Mouse (Mus musculus): Measurements from ENCODE around the gene Gm11027. TPM values are rescaled to one million over a fixed set of nuclear protein-coding genes. Genes with fewer than 3 reads are reported as not detected.
"Not testable (repeated sequence)": the region's sequence is repeated elsewhere in the genome, so short reads cannot be mapped to it uniquely, and the experiment has no call there.

Gene Gm11027
- not detected in 2 replicates for polyA plus RNA-seq (2015; fragmentation: Nextera tagmentation; extraction: Ambion mirVana)

DNA sequence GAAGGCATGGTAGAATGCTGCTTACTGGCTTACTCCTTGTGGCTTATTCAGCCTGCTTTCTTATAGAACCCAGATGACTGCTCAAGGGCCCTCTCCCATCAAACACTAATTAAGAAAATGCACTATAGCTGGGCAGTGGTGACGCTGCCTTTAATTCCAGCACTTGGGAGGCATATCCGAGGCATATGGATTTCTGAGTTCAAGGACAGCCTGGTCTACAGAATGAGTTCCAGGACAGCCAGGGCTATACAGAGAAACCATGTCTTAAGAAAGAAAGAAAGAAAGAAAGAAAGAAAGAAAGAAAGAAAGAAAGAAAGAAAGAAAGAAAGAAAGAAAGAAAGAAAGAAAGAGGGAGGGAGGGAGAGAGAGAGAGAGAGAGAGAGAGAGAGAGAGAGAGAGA, at the start of gene Gm11027:
Gene Gm11027, plus strand, starts transcription at position 301 of the 400 bp plus-strand sequence.
- 85% methylated on average over 2 of the region's 2 CpGs for WGBS
- H3K27me3 ChIP-seq; H3K36me3 ChIP-seq; H3K27ac ChIP-seq; H3K9ac ChIP-seq (replicated peaks); H3K4me1 ChIP-seq (replicated peaks); H3K9me3 ChIP-seq; H3K4me3 ChIP-seq (replicated peaks); H3K4me2 ChIP-seq (replicated peaks); ATAC-seq: not testable (repeated sequence)

DNA sequence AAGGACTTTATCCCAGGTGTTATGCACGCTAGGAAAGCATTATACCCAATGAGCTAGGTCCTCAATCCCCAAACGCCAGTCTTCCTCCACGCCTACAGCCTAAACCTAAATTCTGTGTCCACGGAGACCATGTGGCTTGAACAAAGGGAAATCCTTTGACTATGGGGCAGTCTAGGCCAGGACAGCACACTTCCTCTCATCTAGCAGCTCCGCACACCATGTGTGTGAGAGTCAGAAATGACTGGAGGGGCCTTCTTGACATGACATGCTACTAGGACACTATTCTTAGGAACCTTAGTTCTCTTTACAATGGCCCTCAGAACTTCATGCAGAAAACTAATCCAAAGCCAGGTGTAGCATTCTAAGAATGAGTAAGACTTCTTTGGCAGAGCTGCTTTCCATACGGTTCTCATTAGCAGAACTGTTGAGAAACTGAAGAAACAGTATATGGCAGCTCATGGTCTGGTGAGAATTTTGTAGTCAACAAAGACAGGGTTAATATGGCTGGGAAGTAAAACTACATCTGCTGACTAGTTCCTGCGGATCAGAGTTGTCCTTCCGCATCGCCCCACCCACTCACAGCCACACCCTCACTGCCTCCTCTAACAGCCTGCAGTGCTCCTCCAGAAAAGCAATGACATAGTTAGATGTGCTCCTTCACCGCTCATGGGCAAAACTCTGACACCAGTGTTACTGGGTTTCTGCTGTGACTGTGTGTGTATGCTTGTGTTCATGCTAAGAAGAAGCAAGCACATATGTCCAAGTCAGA, 48.7 kb upstream of the Gm11027 start:
- Histone ChIP-seq H3K4me2 (replicated peaks) (no peak overlapping the region), H3K9ac (replicated peaks) (no peak overlapping the region), H3K4me1 (replicated peaks) (no peaks in the 10 kb centered on the region), H3K27ac (no peak overlapping the region), H3K27me3 (no peaks in the 10 kb centered on the region), H3K4me3 (replicated peaks) (no peak overlapping the region), H3K36me3 (peaks cover 36% of the 10 kb centered on the region), H3K9me3 (no peaks in the 10 kb centered on the region)
- no peak for ATAC-seq
- 88% methylated on average over 10 of the region's 10 CpGs for WGBS

DNA sequence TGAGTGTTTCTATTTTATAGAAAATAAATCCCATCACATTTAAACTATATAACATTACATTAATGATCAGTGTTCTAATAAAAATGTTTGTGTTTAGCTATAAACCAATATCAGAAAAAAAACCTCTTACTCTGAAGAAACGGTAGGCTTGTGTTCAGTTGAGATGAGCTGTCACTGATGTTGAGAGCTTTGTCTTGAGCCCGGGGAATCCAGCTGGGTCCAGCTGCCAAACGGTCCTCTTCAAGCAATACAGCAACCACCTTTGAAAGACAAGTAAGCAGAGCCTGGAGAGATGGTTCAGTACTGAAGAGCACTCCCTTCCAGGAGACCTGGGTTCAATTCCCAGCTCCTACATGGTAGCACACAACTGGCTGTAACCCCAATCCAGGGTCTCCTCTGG, 45.7 kb upstream of the Gm11027 start:
- WGBS = 81% methylated on average over 3 of the region's 3 CpGs
- H3K4me1 ChIP-seq (replicated peaks) = no peaks in the 10 kb centered on the region
- H3K4me2 ChIP-seq (replicated peaks) = no peak overlapping the region
- no peak overlapping the region for H3K27ac ChIP-seq
- no peak for ATAC-seq
- H3K9ac ChIP-seq (replicated peaks) = no peak overlapping the region
- no peak overlapping the region for H3K4me3 ChIP-seq (replicated peaks)
- no peaks in the 10 kb centered on the region for H3K9me3 ChIP-seq
- no peaks in the 10 kb centered on the region for H3K27me3 ChIP-seq
- H3K36me3 ChIP-seq = peaks cover 27% of the 10 kb centered on the region

DNA sequence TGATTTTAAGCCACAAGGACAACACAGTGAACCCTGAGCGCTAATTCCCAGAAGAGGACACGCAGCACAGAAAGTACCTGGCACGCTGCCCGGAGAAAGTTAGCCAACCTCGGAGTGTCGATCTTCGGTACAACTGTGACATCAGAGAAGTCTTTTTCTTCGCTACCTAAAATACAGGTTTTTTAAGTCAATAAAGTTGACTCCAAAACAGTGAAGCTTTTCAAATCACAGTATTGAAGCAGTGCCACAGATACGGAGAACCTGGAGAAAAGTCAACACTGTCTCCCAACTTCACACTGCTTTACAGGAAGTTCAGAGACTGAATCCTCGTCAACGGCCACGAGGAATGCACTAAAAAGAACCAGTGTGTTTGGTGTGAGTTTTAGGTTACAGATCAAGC, 43.6 kb upstream of the Gm11027 start:
- no peak overlapping the region for H3K27ac ChIP-seq
- no peak overlapping the region for H3K9ac ChIP-seq (replicated peaks)
- H3K9me3 ChIP-seq = no peaks in the 10 kb centered on the region
- peaks cover 11% of the 10 kb centered on the region for H3K36me3 ChIP-seq
- H3K27me3 ChIP-seq = no peaks in the 10 kb centered on the region
- no peak for ATAC-seq
- H3K4me2 ChIP-seq (replicated peaks) = no peak overlapping the region
- no peak overlapping the region for H3K4me3 ChIP-seq (replicated peaks)
- no peaks in the 10 kb centered on the region for H3K4me1 ChIP-seq (replicated peaks)
- WGBS = 88% methylated on average over 12 of the region's 12 CpGs

DNA sequence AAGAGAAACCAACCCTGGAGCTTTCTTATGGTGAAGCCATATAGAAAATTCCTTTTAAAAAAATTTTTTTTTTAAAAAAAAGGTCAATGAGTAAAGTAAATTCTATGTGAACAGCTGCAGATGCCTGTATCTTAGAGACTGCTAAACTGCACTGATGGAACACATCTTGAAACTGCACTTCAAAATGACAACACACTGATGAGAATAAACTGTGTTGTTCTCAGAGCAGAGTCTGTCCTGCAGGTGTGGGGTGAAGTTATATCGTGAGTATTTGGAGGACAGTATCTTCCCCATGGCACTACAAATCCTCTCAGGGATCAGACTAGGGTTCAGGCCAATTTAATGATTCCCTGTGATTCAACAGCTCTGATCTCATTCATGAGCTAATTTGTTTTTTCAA, 43.1 kb upstream of the Gm11027 start:
- no peak overlapping the region for H3K4me3 ChIP-seq (replicated peaks)
- no peaks in the 10 kb centered on the region for H3K27me3 ChIP-seq
- peaks cover 11% of the 10 kb centered on the region for H3K36me3 ChIP-seq
- no peak overlapping the region for H3K27ac ChIP-seq
- WGBS = 80% methylated on average over 1 of the region's 1 CpGs
- no peak for ATAC-seq
- no peaks in the 10 kb centered on the region for H3K9me3 ChIP-seq
- H3K4me2 ChIP-seq (replicated peaks) = no peak overlapping the region
- H3K4me1 ChIP-seq (replicated peaks) = no peaks in the 10 kb centered on the region
- no peak overlapping the region for H3K9ac ChIP-seq (replicated peaks)

DNA sequence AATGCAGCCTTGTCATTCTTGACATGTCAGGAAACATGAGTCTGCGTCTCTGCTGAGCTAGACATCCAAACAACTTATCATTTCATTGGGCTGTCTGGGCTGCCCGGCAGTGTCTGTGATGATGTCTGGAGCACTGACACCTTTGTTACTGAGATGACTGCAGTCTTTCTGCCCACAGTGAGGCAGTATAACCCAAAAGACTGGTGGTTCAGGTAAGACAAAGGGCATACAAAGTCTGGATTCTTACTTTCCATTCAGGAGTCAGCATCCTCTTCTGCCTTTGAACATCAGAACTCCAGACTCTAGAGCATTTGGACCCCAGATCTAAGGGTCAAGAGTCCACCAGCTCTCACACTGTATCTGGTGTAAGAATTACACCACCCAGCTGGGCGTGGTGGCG, 39.8 kb upstream of the Gm11027 start:
- 80% methylated on average over 4 of the region's 4 CpGs for WGBS
- ATAC-seq = no peak
- Histone ChIP-seq H3K36me3 (peaks cover 2% of the 10 kb centered on the region; the same call in 1 of the 2 replicates), H3K9ac (replicated peaks) (no peak overlapping the region), H3K9me3 (no peaks in the 10 kb centered on the region), H3K27ac (no peak overlapping the region), H3K4me1 (replicated peaks) (no peaks in the 10 kb centered on the region), H3K4me3 (replicated peaks) (no peak overlapping the region), H3K4me2 (replicated peaks) (no peak overlapping the region), H3K27me3 (no peaks in the 10 kb centered on the region)

DNA sequence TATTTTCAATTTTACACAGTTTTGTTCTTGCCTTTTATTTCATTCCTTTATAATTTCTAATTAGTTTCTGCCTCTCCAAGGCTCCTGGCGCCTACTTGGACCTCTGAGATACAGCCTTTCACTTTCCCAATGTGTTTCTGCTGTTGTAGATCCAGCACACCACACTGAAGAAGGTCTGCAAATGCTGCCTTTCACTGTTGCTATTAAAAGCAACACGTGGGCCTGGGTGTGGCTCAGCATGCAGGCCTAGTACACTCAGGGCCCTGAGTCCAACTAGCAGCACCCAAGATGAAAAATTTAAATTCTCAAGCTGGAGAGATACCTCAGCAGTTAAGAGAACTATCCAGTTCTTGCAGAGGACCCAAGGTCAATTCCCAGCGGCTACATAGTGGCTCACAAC, 38.5 kb upstream of the Gm11027 start:
- Histone ChIP-seq H3K4me1 (replicated peaks) (no peaks in the 10 kb centered on the region), H3K4me3 (replicated peaks) (no peak overlapping the region), H3K4me2 (replicated peaks) (no peak overlapping the region), H3K9ac (replicated peaks) (no peak overlapping the region), H3K27ac (no peak overlapping the region), H3K9me3 (no peaks in the 10 kb centered on the region), H3K36me3 (peaks cover 14% of the 10 kb centered on the region; the same call in 1 of the 2 replicates), H3K27me3 (no peaks in the 10 kb centered on the region)
- no peak for ATAC-seq
- WGBS = 85% methylated on average over 3 of the region's 3 CpGs

DNA sequence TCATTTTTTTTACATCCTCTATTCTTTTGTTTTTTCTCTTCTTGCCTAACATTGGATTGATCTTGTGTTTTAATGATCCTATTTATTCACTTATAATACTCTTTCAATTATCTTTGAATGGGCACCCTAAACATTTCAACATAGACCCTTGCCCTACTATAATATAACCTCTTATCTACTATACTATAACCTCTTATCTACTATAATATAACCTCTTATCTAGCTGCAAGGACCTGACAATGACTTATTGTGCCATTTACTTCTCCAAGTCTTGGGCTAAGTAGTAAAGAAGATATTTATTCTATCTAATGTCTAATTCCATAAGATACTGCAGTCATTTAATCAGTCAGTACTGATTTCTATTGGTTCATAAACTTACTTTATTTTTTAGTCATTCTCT, 36.8 kb upstream of the Gm11027 start:
- H3K9me3 ChIP-seq = no peaks in the 10 kb centered on the region
- H3K36me3 ChIP-seq = peaks cover 18% of the 10 kb centered on the region; the same call in 1 of the 2 replicates
- no peak overlapping the region for H3K9ac ChIP-seq (replicated peaks)
- H3K4me2 ChIP-seq (replicated peaks) = no peak overlapping the region
- no peak overlapping the region for H3K27ac ChIP-seq
- no peak overlapping the region for H3K4me3 ChIP-seq (replicated peaks)
- no peak for ATAC-seq
- no peaks in the 10 kb centered on the region for H3K27me3 ChIP-seq
- H3K4me1 ChIP-seq (replicated peaks) = no peaks in the 10 kb centered on the region

DNA sequence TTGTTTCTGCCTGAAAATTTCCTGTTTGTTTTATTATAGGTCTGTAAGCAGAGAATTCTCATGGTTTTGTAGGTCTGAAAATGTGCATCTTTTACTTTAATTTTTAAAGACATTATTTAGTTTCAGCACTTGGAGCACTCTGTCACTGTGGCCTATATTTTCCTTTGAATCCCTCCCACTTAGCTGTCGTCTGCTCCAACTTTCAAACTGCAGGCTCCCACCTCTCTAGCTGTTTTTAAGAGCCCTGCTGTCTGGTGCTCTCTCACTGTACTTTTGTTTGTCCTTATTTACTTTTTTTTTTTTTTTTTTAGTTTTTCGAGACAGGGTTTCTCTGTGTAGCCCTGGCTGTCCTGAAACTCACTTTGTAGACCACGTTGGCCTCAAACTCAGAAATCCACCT, 36.4 kb upstream of the Gm11027 start:
- ATAC-seq = no peak
- Histone ChIP-seq H3K4me1 (replicated peaks) (no peaks in the 10 kb centered on the region), H3K9ac (replicated peaks) (no peak overlapping the region), H3K27me3 (no peaks in the 10 kb centered on the region), H3K9me3 (no peaks in the 10 kb centered on the region), H3K27ac (no peak overlapping the region), H3K36me3 (peaks cover 18% of the 10 kb centered on the region), H3K4me3 (replicated peaks) (no peak overlapping the region), H3K4me2 (replicated peaks) (no peak overlapping the region)
- WGBS = 89% methylated on average over 3 of the region's 3 CpGs

DNA sequence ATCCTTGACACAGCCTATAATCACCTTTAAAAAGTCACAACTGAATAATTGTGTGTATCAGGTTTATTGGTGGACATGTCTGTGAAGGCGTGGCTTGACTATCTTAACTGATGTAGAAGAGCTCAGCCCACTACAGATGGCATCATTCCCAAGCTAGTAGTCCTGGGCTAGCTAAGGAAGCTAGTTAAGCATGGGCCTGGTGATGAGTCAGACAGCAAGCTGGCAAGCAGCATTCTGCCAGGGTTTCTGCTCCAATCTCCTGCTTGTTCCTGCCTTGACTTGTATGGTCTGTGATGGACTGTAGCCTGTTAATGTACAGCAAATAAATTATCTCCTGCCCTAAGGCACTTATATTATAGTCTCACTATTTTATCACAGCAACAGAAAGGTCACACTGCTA, 30.6 kb upstream of the Gm11027 start:
- Histone ChIP-seq H3K27ac (no peak overlapping the region), H3K4me3 (replicated peaks) (no peak overlapping the region), H3K9me3 (no peaks in the 10 kb centered on the region), H3K4me2 (replicated peaks) (no peak overlapping the region), H3K4me1 (replicated peaks) (no peaks in the 10 kb centered on the region), H3K27me3 (no peaks in the 10 kb centered on the region), H3K9ac (replicated peaks) (no peak overlapping the region), H3K36me3 (peaks cover 50% of the 10 kb centered on the region)
- 71% methylated on average over 1 of the region's 1 CpGs for WGBS
- ATAC-seq = no peak

DNA sequence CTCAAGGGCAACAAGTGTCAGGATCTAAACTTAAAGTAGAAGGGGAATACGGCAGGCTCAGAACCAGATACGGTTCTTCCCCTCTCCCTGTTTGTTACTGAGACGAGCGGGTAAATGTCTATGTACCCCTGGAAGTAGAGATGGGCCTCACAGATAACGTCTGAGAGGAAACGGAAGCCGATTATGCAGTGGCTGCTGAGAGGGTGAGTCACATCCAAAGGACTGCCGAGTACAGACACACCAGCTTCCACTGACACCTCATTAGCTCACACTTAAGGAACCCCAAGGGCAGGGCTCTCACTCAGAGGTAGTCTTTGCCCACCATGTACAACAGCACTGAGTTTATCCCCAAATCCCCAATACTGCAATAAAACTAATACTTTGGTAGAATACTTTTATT, 20.5 kb upstream of the Gm11027 start:
- WGBS = 85% methylated on average over 8 of the region's 8 CpGs
- no peaks in the 10 kb centered on the region for H3K4me1 ChIP-seq (replicated peaks)
- H3K4me2 ChIP-seq (replicated peaks) = no peak overlapping the region
- no peak overlapping the region for H3K4me3 ChIP-seq (replicated peaks)
- H3K9ac ChIP-seq (replicated peaks) = no peak overlapping the region
- no peaks in the 10 kb centered on the region for H3K27me3 ChIP-seq
- no peak for ATAC-seq
- H3K36me3 ChIP-seq = peaks cover 25% of the 10 kb centered on the region
- H3K9me3 ChIP-seq = no peaks in the 10 kb centered on the region
- no peak overlapping the region for H3K27ac ChIP-seq

DNA sequence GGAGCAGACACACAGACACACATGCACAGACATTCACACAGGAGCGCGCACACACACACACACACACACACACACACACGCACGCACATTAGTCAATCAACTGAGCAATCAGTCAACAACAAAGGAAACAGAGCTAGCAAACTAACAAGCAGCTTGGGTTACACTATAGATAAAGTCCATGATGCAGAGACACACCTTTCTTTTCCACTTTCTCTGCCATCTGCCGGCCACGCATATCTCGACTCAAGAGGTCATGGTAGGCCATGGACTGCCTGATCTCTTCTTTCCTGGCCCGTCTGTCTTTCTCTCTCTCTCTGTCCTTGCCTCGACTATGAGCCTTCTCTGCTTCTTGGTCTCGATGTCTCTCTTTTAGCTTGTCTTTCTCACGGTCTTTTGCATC, 19.6 kb upstream of the Gm11027 start:
- H3K4me3 ChIP-seq (replicated peaks) = no peak overlapping the region
- H3K27ac ChIP-seq = no peak overlapping the region
- no peaks in the 10 kb centered on the region for H3K4me1 ChIP-seq (replicated peaks)
- no peak overlapping the region for H3K9ac ChIP-seq (replicated peaks)
- 90% methylated on average over 11 of the region's 11 CpGs for WGBS
- ATAC-seq = no peak
- H3K4me2 ChIP-seq (replicated peaks) = no peak overlapping the region
- H3K36me3 ChIP-seq = peaks cover 25% of the 10 kb centered on the region
- no peaks in the 10 kb centered on the region for H3K27me3 ChIP-seq
- H3K9me3 ChIP-seq = no peaks in the 10 kb centered on the region

DNA sequence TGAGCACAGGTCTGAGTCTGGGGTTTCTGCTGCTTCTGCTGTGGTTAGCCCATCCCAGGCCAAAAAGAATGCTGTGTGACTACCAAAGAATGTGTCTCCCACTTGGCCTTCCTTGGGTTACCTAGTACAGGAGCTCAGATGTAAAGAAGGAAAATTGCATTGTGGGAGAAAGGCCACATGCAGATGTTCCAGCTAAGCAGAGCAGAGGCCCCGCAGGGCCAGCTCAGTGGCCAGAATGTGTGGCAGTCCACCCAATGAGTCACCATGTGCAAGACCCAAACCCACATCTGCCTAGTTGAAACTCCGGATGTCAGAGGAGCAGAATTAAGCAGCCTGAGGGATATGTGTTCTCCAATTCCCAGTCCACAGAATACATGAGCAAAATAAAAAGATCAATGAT, 16.9 kb upstream of the Gm11027 start:
- H3K4me3 ChIP-seq (replicated peaks) = no peak overlapping the region
- H3K27me3 ChIP-seq = no peaks in the 10 kb centered on the region
- H3K27ac ChIP-seq = no peak overlapping the region
- no peaks in the 10 kb centered on the region for H3K9me3 ChIP-seq
- no peak for ATAC-seq
- H3K36me3 ChIP-seq = peaks cover 17% of the 10 kb centered on the region
- 94% methylated on average over 2 of the region's 2 CpGs for WGBS
- H3K9ac ChIP-seq (replicated peaks) = no peak overlapping the region
- H3K4me2 ChIP-seq (replicated peaks) = no peak overlapping the region
- peaks cover 12% of the 10 kb centered on the region for H3K4me1 ChIP-seq (replicated peaks)

Data from midbrain, embryonic 13.5 days (tissue).